Mouse (Mus musculus) erythroblast, adult 5-6 weeks (primary cell): ENCODE results near the gene Bcl2l11. TPM values are rescaled to one million over a fixed set of nuclear protein-coding genes. Genes with fewer than 3 reads are reported as not detected.

Experiments used
- ATAC-seq: replicated peaks from 2 replicates; pipeline ENCODE4 v1.8.0; 2016; ENCODE audit warnings: moderate number of reproducible peaks, mild to moderate bottlenecking, moderate TSS enrichment, inconsistent platforms; ENCODE audit not compliant: poor library complexity, low FRiP score, severe bottlenecking
- total RNA-seq, 2 experiments: library from RNA; stranded (forward) in 1 of 2; stranded (reverse) in 1 of 2; fragments of 150-400 nt in 1 of 2; fragments of 200-764, 138-1000 nt in 1 of 2; gene quantifications; 2 replicates each; pipeline versions ENCODE4 v1.2.3 to v1.2.4; 2015 to 2017; ENCODE audit warnings: low replicate concordance in 2 of 2

Gene Bcl2l11
- total RNA-seq, 2 experiments from 2014 or later: 3.8 to 14.8 TPM

- no peak for ATAC-seq
Measured at GRCm38 (mm10) chr2:128104815-128105214, 21.0 kb upstream of the Bcl2l11 start.

GRCm38 (mm10) chr2:128105651-128106050 lies 20.2 kb upstream of the Bcl2l11 start:
- ATAC-seq: no peak

- no peak for ATAC-seq
Measured at GRCm38 (mm10) chr2:128111537-128111936, 14.3 kb upstream of the Bcl2l11 start.

- no peak for ATAC-seq
Measured at GRCm38 (mm10) chr2:128114621-128115020, 11.2 kb upstream of the Bcl2l11 start.

GRCm38 (mm10) chr2:128115579-128115978 lies 10.3 kb upstream of the Bcl2l11 start:
- no peak for ATAC-seq

GRCm38 (mm10) chr2:128117605-128118004 lies 8.2 kb upstream of the Bcl2l11 start:
- ATAC-seq: no peak

- no peak for ATAC-seq
Measured at GRCm38 (mm10) chr2:128118971-128119370, 6.9 kb upstream of the Bcl2l11 start.

- ATAC-seq: no peak
Measured at GRCm38 (mm10) chr2:128122491-128122890, 3.3 kb upstream of the Bcl2l11 start.

GRCm38 (mm10) chr2:128122891-128123771 lies 2.7 kb upstream of the Bcl2l11 start:
- no peak for ATAC-seq

- no peak for ATAC-seq
Measured at GRCm38 (mm10) chr2:128123921-128124683, 1.7 kb upstream of the Bcl2l11 start.

- ATAC-seq: no peak
Measured at GRCm38 (mm10) chr2:128124693-128125092, 1.1 kb upstream of the Bcl2l11 start.

- no peak for ATAC-seq
Measured at GRCm38 (mm10) chr2:128126591-128127051, 783 bp downstream of the Bcl2l11 start.

GRCm38 (mm10) chr2:128127121-128127671 lies 1.4 kb downstream of the Bcl2l11 start:
- peak; percentile 89 for ATAC-seq

GRCm38 (mm10) chr2:128127691-128128292 lies 2.0 kb downstream of the Bcl2l11 start:
- ATAC-seq: peak; percentile 25

GRCm38 (mm10) chr2:128128532-128128931 lies 2.7 kb downstream of the Bcl2l11 start:
- ATAC-seq: no peak

- ATAC-seq: no peak
Measured at GRCm38 (mm10) chr2:128131503-128131902, 5.7 kb downstream of the Bcl2l11 start.

GRCm38 (mm10) chr2:128132635-128133034 lies 6.8 kb downstream of the Bcl2l11 start:
- ATAC-seq: no peak

- no peak for ATAC-seq
Measured at GRCm38 (mm10) chr2:128133865-128134264, 8.0 kb downstream of the Bcl2l11 start.

- ATAC-seq: no peak
Measured at GRCm38 (mm10) chr2:128134474-128134873, 8.6 kb downstream of the Bcl2l11 start.

- ATAC-seq: no peak
Measured at GRCm38 (mm10) chr2:128134948-128135347, 9.1 kb downstream of the Bcl2l11 start.
